Mouse (Mus musculus): ENCODE data around the gene Fcho1.

- TF ChIP-seq POLR2A (IDR thresholded peaks at IDR 0.05; ENCODE audit: borderline replicate concordance, control insufficient read depth, low read depth, low read length) (no peak), CTCF (IDR thresholded peaks at IDR 0.05; ENCODE audit: control insufficient read depth, insufficient read depth, low read length) (no peak)
Observed at GRCm38 (mm10) chr8:71724389-71724788, 1.1 kb downstream of the Fcho1 start.
